Mouse (Mus musculus) midbrain, embryonic 14.5 days (tissue): ENCODE results near the gene Slc46a1. TPM values are rescaled to one million over a fixed set of nuclear protein-coding genes. Genes with fewer than 3 reads are reported as not detected.

Experiments used
- ATAC-seq: fragments of 200-750 bp; cut with Nextera tagmentation; 2 replicates; pipeline ENCODE4 v1.8.0; 2017; ENCODE audit warnings: moderate number of reproducible peaks, moderate library complexity; ENCODE audit not compliant: low FRiP score, low TSS enrichment
- DNase-seq: peaks from one replicate; pipeline ENCODE4 v3.0.0-alpha.2; 2015
- H3K27ac ChIP-seq: fragments of 300-500 bp; sonication (generic); replicated peaks from 2 replicates; pipeline ENCODE4 v1.5.1; 2014; ENCODE audit warnings: mild to moderate bottlenecking, low read depth, low read length, moderate library complexity
- H3K27me3 ChIP-seq: fragments of 300-500 bp; sonication (generic); 2 replicates; pipeline ENCODE4 v1.6.1; 2014; ENCODE audit warnings: low read length, control low read depth, mixed read lengths; ENCODE audit not compliant: control insufficient read depth, insufficient read depth
- H3K36me3 ChIP-seq: fragments of 300-500 bp; sonication (generic); 2 replicates; pipeline ENCODE4 v1.6.1; 2014; ENCODE audit warnings: low read length, control low read depth; ENCODE audit not compliant: control insufficient read depth, insufficient read depth
- H3K4me1 ChIP-seq: fragments of 300-500 bp; sonication (generic); 2 replicates; pipeline ENCODE4 v1.6.1; 2014; ENCODE audit warnings: mild to moderate bottlenecking, antibody characterized with exemption, low read length, control low read depth; ENCODE audit not compliant: control insufficient read depth, insufficient read depth
- H3K4me2 ChIP-seq: fragments of 300-500 bp; sonication (generic); 2 replicates; pipeline ENCODE4 v1.6.1; 2014; ENCODE audit warnings: mild to moderate bottlenecking, low read length, moderate library complexity
- H3K4me3 ChIP-seq: fragments of 300-500 bp; sonication (generic); replicated peaks from 2 replicates; pipeline ENCODE4 v1.5.1; 2014; ENCODE audit warnings: low read depth, low read length
- H3K9ac ChIP-seq: fragments of 300-500 bp; sonication (generic); replicated peaks from 2 replicates; pipeline ENCODE4 v1.6.1; 2014; ENCODE audit warnings: mild to moderate bottlenecking, low read length, moderate library complexity
- H3K9me3 ChIP-seq: fragments of 300-500 bp; sonication (generic); 2 replicates; pipeline ENCODE4 v1.6.1; 2016; ENCODE audit warnings: low read length, control low read depth, mixed read lengths; ENCODE audit not compliant: control insufficient read depth
- WGBS: fragments of 180-500 bp; shearing (Covaris S2); extraction: QIAGEN DNeasy Blood & Tissue Kit; methylation state at CpG from one replicate; pipeline ENCODE4 v1.1.7; 2014; 5-methylcytosine and 5-hydroxymethylcytosine counted together
- polyA plus RNA-seq: library from polyadenylated mRNA; unstranded; fragments of >200 nt; fragmentation: Nextera tagmentation; extraction: Ambion mirVana; gene quantifications from 2 replicates; pipeline ENCODE4 v1.2.1, GENCODE M21; 2014

Slc46a1 gene
- polyA plus RNA-seq, 1 experiment from 2014 or later: 21.4 TPM

GRCm38 (mm10) chr11:78502909-78503650, 37.6 kb downstream of the Slc46a1 start, which contains the start of gene Sebox:
Gene Sebox (plus strand): TSS chr11:78503447.
- no peak within 1 kb of the TSS for H3K4me2 ChIP-seq
- DNase-seq (no peak), ATAC-seq (no peak)
- WGBS: 77% methylated on average over 7 of the region's 7 CpGs
- 0 out of 2 replicates have a peak, but pooled peaks cover 3% of the 10 kb centered on the region for H3K4me1 ChIP-seq
- H3K9me3 ChIP-seq: no peaks in the 10 kb centered on the region
- no peak within 1 kb of the TSS for H3K9ac ChIP-seq
- peaks cover 24% of the 10 kb centered on the region for H3K36me3 ChIP-seq
- H3K4me3 ChIP-seq: no peak within 1 kb of the TSS
- 0 out of 2 replicates have a peak, but pooled peaks cover 5% of the 10 kb centered on the region for H3K27me3 ChIP-seq
- no peak within 1 kb of the TSS for H3K27ac ChIP-seq

GRCm38 (mm10) chr11:78505430-78505829, 39.9 kb downstream of the Slc46a1 start:
- H3K9me3 ChIP-seq: no peaks in the 10 kb centered on the region
- H3K36me3 ChIP-seq: peaks cover 38% of the 10 kb centered on the region
- no peak for ATAC-seq
- H3K4me3 ChIP-seq: no peak overlapping the region
- no peaks in the 10 kb centered on the region for H3K27me3 ChIP-seq
- H3K27ac ChIP-seq: no peak overlapping the region
- H3K4me2 ChIP-seq: no peak overlapping the region
- DNase-seq: no peak
- WGBS: 82% methylated on average over 3 of the region's 3 CpGs
- H3K4me1 ChIP-seq: no peaks in the 10 kb centered on the region
- H3K9ac ChIP-seq: no peak overlapping the region

- Histone ChIP-seq H3K27ac (no peak overlapping the region), H3K4me3 (no peak overlapping the region), H3K4me1 (peaks cover 13% of the 10 kb centered on the region), H3K9ac (no peak overlapping the region), H3K9me3 (no peaks in the 10 kb centered on the region), H3K36me3 (peaks cover 39% of the 10 kb centered on the region), H3K27me3 (no peaks in the 10 kb centered on the region), H3K4me2 (no peak overlapping the region)
- ATAC-seq (no peak), DNase-seq (peak; percentile 59)
- 78% methylated on average over 5 of the region's 5 CpGs for WGBS
Measured at GRCm38 (mm10) chr11:78509148-78509547, 43.7 kb downstream of the Slc46a1 start.

GRCm38 (mm10) chr11:78512025-78512957, 46.8 kb downstream of the Slc46a1 start, which contains the start of the genes Tmem199 and Poldip2:
Gene Tmem199 (minus strand): TSS chr11:78512172.
Gene Poldip2 (plus strand): TSS chr11:78512193.
- WGBS: under 1% methylated on average over 67 of the region's 67 CpGs
- peaks cover 13% of the 10 kb centered on the region for H3K4me1 ChIP-seq

GRCm38 (mm10) chr11:78513106-78513790, 47.8 kb downstream of the Slc46a1 start:
- Histone ChIP-seq H3K4me2 (peak overlapping the region; percentile 88), H3K27ac (no peak overlapping the region), H3K27me3 (no peaks in the 10 kb centered on the region), H3K4me1 (peaks cover 13% of the 10 kb centered on the region), H3K4me3 (peak overlapping the region; percentile 92), H3K9ac (peak overlapping the region; percentile 91), H3K9me3 (no peaks in the 10 kb centered on the region), H3K36me3 (peaks cover 49% of the 10 kb centered on the region)
- no peak for DNase-seq
- no peak for ATAC-seq
- WGBS: 81% methylated on average over 3 of the region's 3 CpGs

More at GRCm38 (mm10) chr11:78512025-78512957, 46.8 kb downstream of the Slc46a1 start, which contains the start of the genes Tmem199 and Poldip2:
- Histone ChIP-seq H3K9me3 (no peaks in the 10 kb centered on the region), H3K36me3 (peaks cover 50% of the 10 kb centered on the region), H3K27me3 (no peaks in the 10 kb centered on the region), H3K4me3 (peak within 1 kb of the TSS; percentile 92), H3K27ac (peak within 1 kb of the TSS; percentile 85), H3K4me2 (peak within 1 kb of the TSS; percentile 88), H3K9ac (peak within 1 kb of the TSS; percentile 91)
- peak; percentile 98 for DNase-seq
- peak; percentile 95 for ATAC-seq

- Histone ChIP-seq H3K4me1 (peaks cover 13% of the 10 kb centered on the region), H3K4me2 (no peak overlapping the region), H3K9me3 (no peaks in the 10 kb centered on the region), H3K9ac (no peak overlapping the region), H3K27ac (no peak overlapping the region), H3K27me3 (no peaks in the 10 kb centered on the region), H3K4me3 (no peak overlapping the region), H3K36me3 (peaks cover 62% of the 10 kb centered on the region)
- DNase-seq (no peak), ATAC-seq (no peak)
- 69% methylated on average over 2 of the region's 2 CpGs for WGBS
Measured at GRCm38 (mm10) chr11:78515549-78516325, 50.2 kb downstream of the Slc46a1 start.

GRCm38 (mm10) chr11:78518931-78519330, 53.4 kb downstream of the Slc46a1 start:
- ATAC-seq (no peak), DNase-seq (no peak)
- Histone ChIP-seq H3K27ac (no peak overlapping the region), H3K36me3 (peaks cover 94% of the 10 kb centered on the region), H3K9me3 (no peaks in the 10 kb centered on the region), H3K27me3 (no peaks in the 10 kb centered on the region), H3K4me3 (no peak overlapping the region), H3K4me1 (no peaks in the 10 kb centered on the region), H3K4me2 (no peak overlapping the region), H3K9ac (no peak overlapping the region)
- WGBS: 86% methylated on average over 10 of the region's 10 CpGs
